Mouse (Mus musculus) forebrain, embryonic 15.5 days (tissue): ENCODE results near the gene Osgin1. TPM values are rescaled to one million over a fixed set of nuclear protein-coding genes. Genes with fewer than 3 reads are reported as not detected.

Experiments
- ATAC-seq: fragments of 200-750 bp; cut with Nextera tagmentation; replicated peaks from 2 replicates; pipeline ENCODE4 v1.8.0; 2017; ENCODE audit warnings: mild to moderate bottlenecking, moderate TSS enrichment, moderate library complexity
- H3K27ac ChIP-seq: fragments of 300-500 bp; sonication (generic); replicated peaks from 2 replicates; pipeline ENCODE4 v1.5.1; 2015; ENCODE audit warnings: mild to moderate bottlenecking, inconsistent platforms
- H3K27me3 ChIP-seq: fragments of 300-500 bp; sonication (generic); 2 replicates; pipeline ENCODE4 v1.6.1; 2015; ENCODE audit warnings: inconsistent platforms
- H3K36me3 ChIP-seq: fragments of 300-500 bp; sonication (generic); 2 replicates; pipeline ENCODE4 v1.6.1; 2015; ENCODE audit warnings: mild to moderate bottlenecking, inconsistent platforms
- H3K4me1 ChIP-seq: fragments of 300-500 bp; sonication (generic); 2 replicates; pipeline ENCODE4 v1.6.1; 2015; ENCODE audit warnings: inconsistent platforms
- H3K4me2 ChIP-seq: fragments of 300-500 bp; sonication (generic); replicated peaks from 2 replicates; pipeline ENCODE4 v1.6.1; 2015; ENCODE audit warnings: mild to moderate bottlenecking, inconsistent platforms
- H3K4me3 ChIP-seq: fragments of 300-500 bp; sonication (generic); 2 replicates; pipeline ENCODE4 v1.5.1; 2015; ENCODE audit warnings: mild to moderate bottlenecking, inconsistent platforms
- H3K9ac ChIP-seq: fragments of 300-500 bp; sonication (generic); replicated peaks from 2 replicates; pipeline ENCODE4 v1.6.1; 2015; ENCODE audit warnings: mild to moderate bottlenecking, inconsistent platforms
- H3K9me3 ChIP-seq: fragments of 300-500 bp; sonication (generic); 2 replicates; pipeline ENCODE4 v1.6.1; 2016; ENCODE audit warnings: inconsistent platforms
- WGBS: fragments of 180-500 bp; shearing (Covaris S2); methylation state at CpG from one replicate; pipeline ENCODE4 v1.1.7; 2015; ENCODE audit warnings: mixed read lengths; 5-methylcytosine and 5-hydroxymethylcytosine counted together
- polyA plus RNA-seq: library from polyadenylated mRNA; unstranded; fragments of >200 nt; fragmentation: Nextera tagmentation; extraction: Ambion mirVana; gene quantifications from 2 replicates; pipeline ENCODE4 v1.2.1, GENCODE M21; 2015

Osgin1 gene
- polyA plus RNA-seq, 1 experiment from 2014 or later, result 0.19 TPM

GRCm38 (mm10) chr8:119424740-119425139 is 9.2 kb upstream of the Osgin1 start:
- Histone ChIP-seq H3K36me3 (no peaks in the 10 kb centered on the region), H3K9ac (no peak overlapping the region), H3K4me1 (peaks cover 8% of the 10 kb centered on the region; the same call in 1 of the 2 replicates), H3K4me2 (no peak overlapping the region), H3K4me3 (no peak overlapping the region), H3K27me3 (no peaks in the 10 kb centered on the region), H3K9me3 (no peaks in the 10 kb centered on the region), H3K27ac (no peak overlapping the region)
- 86% methylated on average over 10 of the region's 10 CpGs for WGBS
- ATAC-seq, result no peak

GRCm38 (mm10) chr8:119425533-119425932 is 8.4 kb upstream of the Osgin1 start:
- H3K9ac ChIP-seq, result no peak overlapping the region
- H3K4me2 ChIP-seq, result no peak overlapping the region
- H3K27ac ChIP-seq, result 0 out of 2 replicates have a peak overlapping the region, but pooled peaks have one; percentile 11
- H3K4me1 ChIP-seq, result peaks cover 8% of the 10 kb centered on the region; the same call in 1 of the 2 replicates
- 98% methylated on average over 10 of the region's 10 CpGs for WGBS
- no peak overlapping the region for H3K4me3 ChIP-seq
- no peaks in the 10 kb centered on the region for H3K36me3 ChIP-seq
- H3K27me3 ChIP-seq, result no peaks in the 10 kb centered on the region
- ATAC-seq, result no peak
- no peaks in the 10 kb centered on the region for H3K9me3 ChIP-seq

- Histone ChIP-seq H3K27ac (0 out of 2 replicates have a peak overlapping the region, but pooled peaks have one; percentile 11), H3K9ac (no peak overlapping the region), H3K9me3 (no peaks in the 10 kb centered on the region), H3K4me3 (no peak overlapping the region), H3K27me3 (no peaks in the 10 kb centered on the region), H3K4me1 (peaks cover 8% of the 10 kb centered on the region; the same call in 1 of the 2 replicates), H3K36me3 (no peaks in the 10 kb centered on the region), H3K4me2 (no peak overlapping the region)
- 85% methylated on average over 6 of the region's 6 CpGs for WGBS
- ATAC-seq, result no peak
Observed at GRCm38 (mm10) chr8:119426069-119426735, 7.7 kb upstream of the Osgin1 start.

- H3K9me3 ChIP-seq, result no peaks in the 10 kb centered on the region
- no peak for ATAC-seq
- no peak overlapping the region for H3K9ac ChIP-seq
- no peaks in the 10 kb centered on the region for H3K4me1 ChIP-seq
- no peaks in the 10 kb centered on the region for H3K27me3 ChIP-seq
- no peak overlapping the region for H3K4me3 ChIP-seq
- H3K4me2 ChIP-seq, result no peak overlapping the region
- WGBS, result 82% methylated on average over 12 of the region's 12 CpGs
- H3K36me3 ChIP-seq, result no peaks in the 10 kb centered on the region
- H3K27ac ChIP-seq, result no peak overlapping the region
Observed at GRCm38 (mm10) chr8:119427634-119428349, 6.1 kb upstream of the Osgin1 start.

GRCm38 (mm10) chr8:119428350-119428740 is 5.6 kb upstream of the Osgin1 start:
- H3K27me3 ChIP-seq, result no peaks in the 10 kb centered on the region
- H3K27ac ChIP-seq, result no peak overlapping the region
- H3K4me1 ChIP-seq, result no peaks in the 10 kb centered on the region
- no peak overlapping the region for H3K4me3 ChIP-seq
- H3K9me3 ChIP-seq, result no peaks in the 10 kb centered on the region
- no peaks in the 10 kb centered on the region for H3K36me3 ChIP-seq
- no peak overlapping the region for H3K9ac ChIP-seq
- H3K4me2 ChIP-seq, result no peak overlapping the region
- ATAC-seq, result no peak
- 82% methylated on average over 7 of the region's 7 CpGs for WGBS

GRCm38 (mm10) chr8:119428766-119429327 is 5.1 kb upstream of the Osgin1 start:
- Histone ChIP-seq H3K4me1 (no peaks in the 10 kb centered on the region), H3K27me3 (no peaks in the 10 kb centered on the region), H3K27ac (no peak overlapping the region), H3K9ac (no peak overlapping the region), H3K9me3 (no peaks in the 10 kb centered on the region), H3K4me2 (no peak overlapping the region), H3K4me3 (no peak overlapping the region), H3K36me3 (no peaks in the 10 kb centered on the region)
- WGBS, result 84% methylated on average over 5 of the region's 5 CpGs
- ATAC-seq, result no peak

- no peak overlapping the region for H3K4me3 ChIP-seq
- WGBS, result 85% methylated on average over 3 of the region's 3 CpGs
- no peaks in the 10 kb centered on the region for H3K36me3 ChIP-seq
- H3K9me3 ChIP-seq, result no peaks in the 10 kb centered on the region
- H3K27me3 ChIP-seq, result no peaks in the 10 kb centered on the region
- no peaks in the 10 kb centered on the region for H3K4me1 ChIP-seq
- no peak overlapping the region for H3K4me2 ChIP-seq
- H3K9ac ChIP-seq, result no peak overlapping the region
- no peak overlapping the region for H3K27ac ChIP-seq
- ATAC-seq, result no peak
Observed at GRCm38 (mm10) chr8:119429552-119429951, 4.4 kb upstream of the Osgin1 start.

- Histone ChIP-seq H3K27me3 (no peaks in the 10 kb centered on the region), H3K36me3 (no peaks in the 10 kb centered on the region), H3K4me1 (no peaks in the 10 kb centered on the region), H3K4me3 (no peak overlapping the region), H3K27ac (no peak overlapping the region), H3K9me3 (no peaks in the 10 kb centered on the region), H3K9ac (no peak overlapping the region), H3K4me2 (no peak overlapping the region)
- 84% methylated on average over 8 of the region's 8 CpGs for WGBS
- ATAC-seq, result no peak
Observed at GRCm38 (mm10) chr8:119430250-119430649, 3.7 kb upstream of the Osgin1 start.

- Histone ChIP-seq H3K4me3 (no peak overlapping the region), H3K9ac (no peak overlapping the region), H3K4me1 (no peaks in the 10 kb centered on the region), H3K27ac (no peak overlapping the region), H3K9me3 (no peaks in the 10 kb centered on the region), H3K27me3 (no peaks in the 10 kb centered on the region), H3K36me3 (no peaks in the 10 kb centered on the region), H3K4me2 (no peak overlapping the region)
- WGBS, result 92% methylated on average over 7 of the region's 7 CpGs
- no peak for ATAC-seq
Observed at GRCm38 (mm10) chr8:119430690-119431089, 3.2 kb upstream of the Osgin1 start.

- Histone ChIP-seq H3K9ac (no peak overlapping the region), H3K27me3 (no peaks in the 10 kb centered on the region), H3K4me2 (no peak overlapping the region), H3K27ac (no peak overlapping the region), H3K36me3 (no peaks in the 10 kb centered on the region), H3K4me3 (no peak overlapping the region), H3K9me3 (no peaks in the 10 kb centered on the region), H3K4me1 (no peaks in the 10 kb centered on the region)
- WGBS, result 68% methylated on average over 3 of the region's 3 CpGs
- no peak for ATAC-seq
Observed at GRCm38 (mm10) chr8:119432372-119432771, 1.6 kb upstream of the Osgin1 start.

- ATAC-seq, result no peak
- H3K4me3 ChIP-seq, result no peak overlapping the region
- WGBS, result 84% methylated on average over 6 of the region's 6 CpGs
- H3K9ac ChIP-seq, result no peak overlapping the region
- no peaks in the 10 kb centered on the region for H3K4me1 ChIP-seq
- no peaks in the 10 kb centered on the region for H3K27me3 ChIP-seq
- no peaks in the 10 kb centered on the region for H3K36me3 ChIP-seq
- H3K27ac ChIP-seq, result no peak overlapping the region
- H3K4me2 ChIP-seq, result no peak overlapping the region
- no peaks in the 10 kb centered on the region for H3K9me3 ChIP-seq
Observed at GRCm38 (mm10) chr8:119434569-119434968, 645 bp downstream of the Osgin1 start.

- H3K9me3 ChIP-seq, result no peaks in the 10 kb centered on the region
- no peaks in the 10 kb centered on the region for H3K27me3 ChIP-seq
- no peaks in the 10 kb centered on the region for H3K4me1 ChIP-seq
- ATAC-seq, result no peak
- H3K4me3 ChIP-seq, result no peak overlapping the region
- WGBS, result 81% methylated on average over 7 of the region's 7 CpGs
- H3K36me3 ChIP-seq, result no peaks in the 10 kb centered on the region
- H3K27ac ChIP-seq, result no peak overlapping the region
- no peak overlapping the region for H3K9ac ChIP-seq
- H3K4me2 ChIP-seq, result no peak overlapping the region
Observed at GRCm38 (mm10) chr8:119435527-119435926, 1.6 kb downstream of the Osgin1 start.
